Mouse (Mus musculus) testis, postnatal 14 days (tissue): ENCODE results near the gene Shc4.
A peak's percentile ranks its signal among the peaks of the same experiment; 100 is the strongest.

Source experiments
- DNase-seq: peaks from one replicate; pipeline ENCODE4 v3.0.0; 2021; ENCODE audit warnings: low spot score

Shc4 gene

GRCm38 (mm10) chr2:125684559-125685440 is 39.1 kb downstream of the Shc4 start:
- DNase-seq, result peak; percentile 67

DNA sequence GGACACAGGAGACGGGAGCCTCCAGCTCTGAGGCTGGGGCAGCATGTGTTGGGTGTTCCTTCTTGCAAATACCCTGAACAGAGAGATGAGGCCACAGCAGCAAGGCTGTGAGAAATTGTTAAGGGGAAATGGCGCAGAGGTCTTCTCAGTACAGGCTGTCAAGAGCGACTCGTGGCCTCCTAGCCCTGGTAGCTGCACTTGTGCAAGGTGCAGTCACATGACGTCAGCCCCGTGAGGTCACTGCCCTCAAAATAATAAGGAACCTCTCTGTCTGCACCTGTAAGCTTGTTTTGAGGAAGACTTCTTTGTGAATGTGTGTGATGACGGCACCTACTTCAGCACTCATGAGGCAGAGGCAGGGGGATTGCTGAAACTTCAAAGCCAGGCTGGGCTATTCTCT is 40.1 kb downstream of the Shc4 start:
- DNase-seq, result no peak

DNA sequence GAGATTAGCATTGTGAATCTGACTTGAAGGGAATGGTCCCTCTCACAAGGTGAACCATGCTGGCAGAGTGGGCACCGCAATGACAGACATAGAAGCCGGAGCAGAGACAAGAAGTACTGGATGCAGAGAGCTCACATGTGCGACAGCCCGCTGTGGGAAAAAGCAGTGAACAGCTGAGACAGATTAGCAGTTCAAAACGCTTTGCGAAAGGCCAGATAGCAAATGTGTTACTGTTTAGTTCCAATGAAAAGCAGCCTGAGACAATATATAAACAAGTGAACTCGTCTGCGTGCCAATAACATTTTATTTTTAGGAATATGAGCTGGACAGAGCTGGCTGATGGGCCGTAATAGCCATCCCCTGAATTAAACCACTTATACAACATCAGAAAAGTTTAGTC is 42.1 kb downstream of the Shc4 start:
- no peak for DNase-seq

- peak; percentile 89 for DNase-seq
These were observed 50.9 kb downstream of the Shc4 start, which contains the start of gene Eid1 for GRCm38 (mm10) chr2:125672957-125673631. TSS of gene Eid1 (plus strand) at chr2:125673095.

DNA sequence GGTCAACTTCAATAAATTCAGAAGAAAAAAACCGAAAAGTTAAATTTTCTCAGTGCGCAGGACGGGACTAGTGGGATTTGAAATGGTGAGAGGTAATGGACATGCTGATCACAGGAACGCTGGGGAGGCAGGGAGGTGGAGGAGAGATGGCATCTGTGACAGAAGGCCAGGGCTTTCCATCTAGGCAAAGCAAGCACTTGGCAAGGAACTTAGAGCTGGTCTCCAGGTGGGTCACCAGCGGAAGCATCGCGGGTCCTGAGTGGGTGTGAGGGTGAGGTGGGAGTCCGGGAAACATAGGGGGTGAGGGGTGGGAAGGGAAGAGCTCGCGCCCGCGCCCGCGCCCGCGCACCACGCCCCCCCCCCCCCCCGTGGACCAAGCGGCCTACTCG is 51.4 kb downstream of the Shc4 start:
- no peak for DNase-seq

DNA sequence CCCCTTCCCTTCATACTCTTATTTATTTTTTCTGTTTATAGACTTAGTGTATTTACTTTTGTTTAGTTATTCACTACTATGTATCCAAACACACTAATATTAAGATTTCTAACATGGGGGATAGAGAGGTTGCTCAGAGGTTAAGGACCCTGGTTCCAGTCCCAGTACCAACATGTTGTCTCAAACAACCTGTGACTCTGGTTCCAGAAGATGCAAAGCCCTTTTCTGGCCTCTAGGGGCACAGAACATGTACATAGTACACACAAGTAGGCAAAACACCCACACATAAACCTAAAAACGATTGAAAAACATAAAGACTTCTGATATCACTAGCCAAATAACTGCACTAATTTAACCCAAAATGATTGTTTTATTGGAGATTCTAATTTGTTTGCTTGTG is 53.1 kb downstream of the Shc4 start:
- DNase-seq, result no peak

- DNase-seq, result no peak
These were observed 56.2 kb downstream of the Shc4 start for GRCm38 (mm10) chr2:125667721-125668120.

DNA sequence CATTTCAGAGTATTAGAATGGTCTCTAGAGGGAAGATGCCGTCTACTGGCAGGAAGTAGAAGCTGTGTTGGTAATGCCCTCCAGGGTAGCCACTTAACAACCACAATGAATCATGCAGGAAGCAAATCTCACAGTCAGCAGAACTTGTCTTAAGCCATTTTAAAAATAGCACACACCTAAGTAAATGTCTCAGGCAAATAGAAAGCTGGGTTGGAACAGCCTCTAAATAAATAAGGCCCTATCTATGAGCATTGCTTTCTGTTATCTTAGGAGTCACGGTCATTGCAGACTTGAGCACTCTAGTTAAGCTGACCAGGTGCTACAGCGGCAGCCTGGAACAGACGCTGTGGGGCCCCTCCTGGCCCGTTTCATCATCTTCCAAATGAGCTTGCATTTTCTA is 56.8 kb downstream of the Shc4 start:
- DNase-seq, result no peak

DNA sequence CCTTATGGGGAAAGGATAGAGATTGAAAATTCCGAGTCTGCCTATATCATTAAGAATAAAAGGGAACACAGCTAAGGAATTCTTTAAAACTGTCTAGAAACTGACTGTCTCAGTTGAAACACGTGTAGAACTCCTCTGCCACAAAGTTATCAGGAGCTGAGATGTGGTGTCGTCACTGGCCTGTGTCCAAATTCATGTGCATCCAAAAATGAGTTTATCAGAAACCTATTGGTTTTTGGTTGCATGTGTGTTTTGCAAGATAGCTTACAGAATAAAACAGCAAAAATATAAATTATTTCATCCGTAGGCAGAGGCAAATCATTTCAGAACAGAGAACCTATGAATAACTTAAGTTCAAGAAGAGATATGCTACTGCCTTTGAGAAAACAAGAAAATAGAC is 57.3 kb downstream of the Shc4 start:
- DNase-seq, result no peak

DNA sequence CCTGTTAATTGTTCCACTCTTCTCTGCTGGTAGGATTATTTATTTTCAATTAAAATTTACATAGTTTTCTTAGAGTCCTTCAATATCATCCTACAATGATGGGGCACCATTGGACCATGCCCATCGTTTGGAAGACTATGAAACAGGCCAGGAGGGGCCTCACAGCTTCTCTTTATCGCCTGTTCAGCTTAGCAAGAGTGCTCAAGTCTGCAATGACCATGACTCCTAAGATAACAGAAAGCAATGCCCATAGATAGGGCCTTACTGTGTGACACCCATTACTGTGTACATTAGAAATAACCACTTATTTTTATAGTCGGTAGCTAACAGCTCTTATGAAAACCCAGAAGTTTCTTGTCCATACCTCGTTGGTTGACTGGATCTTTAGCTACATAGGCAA is 58.0 kb downstream of the Shc4 start:
- DNase-seq, result no peak

DNA sequence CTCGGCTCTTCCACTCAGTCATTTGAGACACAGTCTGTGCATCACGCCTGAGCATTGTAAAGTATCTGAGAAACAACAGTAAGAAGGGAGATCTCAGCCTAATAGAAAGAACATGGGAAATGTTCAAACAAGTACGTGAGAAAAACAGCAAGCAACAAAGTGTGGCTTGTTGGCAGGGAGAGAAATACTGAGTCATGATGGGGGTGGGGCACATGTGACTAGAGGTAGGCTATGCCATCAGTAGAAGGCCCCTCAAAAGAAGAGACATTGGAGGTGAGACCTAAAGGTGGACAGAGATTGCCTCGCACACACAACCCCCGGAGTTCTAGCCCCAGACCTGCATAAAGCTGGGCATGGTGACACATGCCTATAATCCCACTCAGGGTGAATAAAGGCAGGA is 58.7 kb downstream of the Shc4 start:
- no peak for DNase-seq

DNA sequence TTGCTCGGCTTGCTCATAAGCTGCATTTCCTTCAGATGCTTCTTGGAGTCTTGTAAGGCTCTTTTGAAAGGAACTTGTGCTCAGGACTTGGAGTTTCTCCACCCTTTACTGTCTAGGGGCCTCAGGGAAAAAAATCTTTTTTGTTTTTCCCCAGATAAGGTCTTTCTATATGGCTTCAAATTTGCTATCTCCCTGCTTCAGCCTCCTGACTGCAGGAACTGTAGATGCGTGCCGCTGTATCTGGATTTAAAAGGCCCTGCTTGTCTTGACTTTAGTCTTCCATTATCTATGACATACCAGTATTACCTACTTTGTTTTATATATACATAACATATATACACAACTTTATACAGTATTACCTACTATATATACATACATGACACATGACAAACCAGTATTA is 61.4 kb downstream of the Shc4 start:
- no peak for DNase-seq

- DNase-seq, result no peak
These were observed 62.8 kb downstream of the Shc4 start for GRCm38 (mm10) chr2:125661156-125661555.

DNA sequence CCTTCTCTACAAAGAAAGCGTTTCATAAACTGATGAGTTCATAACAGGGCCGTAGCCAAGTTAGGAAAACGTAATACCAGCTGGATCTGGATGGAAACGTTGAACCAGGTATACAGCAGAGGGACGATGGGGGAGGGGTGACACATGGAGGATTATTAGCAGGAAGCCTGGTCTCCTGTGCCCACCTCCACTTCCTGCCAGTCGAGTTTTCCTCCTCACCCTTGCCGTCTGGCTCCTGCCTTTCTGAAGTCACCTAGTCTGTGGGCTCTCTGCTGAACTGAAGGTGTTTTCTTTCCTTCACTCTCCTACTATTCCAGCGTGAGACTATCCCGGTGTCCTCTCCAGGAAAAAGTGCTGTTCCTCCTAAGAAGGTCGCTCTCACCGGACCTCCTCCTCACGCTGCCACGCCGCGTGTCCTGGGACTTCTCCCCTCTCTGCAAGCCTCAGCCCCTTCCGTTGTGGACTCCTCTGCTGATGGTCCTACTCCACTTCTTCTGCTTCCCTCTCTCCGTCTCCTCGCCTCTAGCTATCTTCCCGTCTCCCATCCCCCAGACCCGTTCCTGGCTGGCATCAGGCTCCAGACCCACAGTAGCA is 63.3 kb downstream of the Shc4 start:
- DNase-seq, result no peak

DNA sequence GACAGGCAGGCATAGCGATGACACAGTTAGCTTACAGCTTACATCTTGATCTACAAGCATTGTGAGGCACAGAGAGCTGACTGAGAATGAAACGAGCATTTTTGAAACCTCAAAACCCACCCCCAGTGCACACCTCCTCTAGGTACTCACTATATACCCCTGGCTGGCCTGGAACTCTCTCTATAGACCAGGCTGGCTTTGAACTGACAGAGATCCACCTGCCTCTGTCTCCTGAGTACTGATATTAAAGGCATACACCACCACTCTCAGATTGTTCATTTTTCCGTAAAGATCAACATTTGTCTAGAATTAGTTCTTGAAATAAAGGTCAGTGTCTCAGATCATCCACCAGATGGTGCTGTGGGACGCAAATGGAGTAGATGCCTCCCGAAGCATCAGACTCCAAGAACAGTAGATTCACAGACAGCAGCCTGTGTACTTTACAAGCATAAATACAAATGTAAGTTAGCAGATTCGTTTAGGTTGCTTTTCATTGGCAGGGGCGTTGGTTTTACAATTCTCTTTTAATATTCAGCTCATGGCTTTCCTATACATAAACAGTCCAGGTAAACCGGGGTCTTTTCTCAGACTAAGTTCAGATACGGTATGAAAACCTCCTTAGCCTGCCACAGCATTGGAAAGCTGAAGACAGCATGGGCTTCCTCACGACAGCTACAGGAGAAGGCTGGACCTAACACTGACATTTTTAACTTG is 64.0 kb downstream of the Shc4 start:
- peak; percentile 54 for DNase-seq

- DNase-seq, result no peak
These were observed 68.6 kb downstream of the Shc4 start for GRCm38 (mm10) chr2:125655391-125655790.

GRCm38 (mm10) chr2:125653286-125653685 is 70.7 kb downstream of the Shc4 start:
- no peak for DNase-seq

GRCm38 (mm10) chr2:125651563-125651962 is 72.4 kb downstream of the Shc4 start:
- DNase-seq, result no peak

DNA sequence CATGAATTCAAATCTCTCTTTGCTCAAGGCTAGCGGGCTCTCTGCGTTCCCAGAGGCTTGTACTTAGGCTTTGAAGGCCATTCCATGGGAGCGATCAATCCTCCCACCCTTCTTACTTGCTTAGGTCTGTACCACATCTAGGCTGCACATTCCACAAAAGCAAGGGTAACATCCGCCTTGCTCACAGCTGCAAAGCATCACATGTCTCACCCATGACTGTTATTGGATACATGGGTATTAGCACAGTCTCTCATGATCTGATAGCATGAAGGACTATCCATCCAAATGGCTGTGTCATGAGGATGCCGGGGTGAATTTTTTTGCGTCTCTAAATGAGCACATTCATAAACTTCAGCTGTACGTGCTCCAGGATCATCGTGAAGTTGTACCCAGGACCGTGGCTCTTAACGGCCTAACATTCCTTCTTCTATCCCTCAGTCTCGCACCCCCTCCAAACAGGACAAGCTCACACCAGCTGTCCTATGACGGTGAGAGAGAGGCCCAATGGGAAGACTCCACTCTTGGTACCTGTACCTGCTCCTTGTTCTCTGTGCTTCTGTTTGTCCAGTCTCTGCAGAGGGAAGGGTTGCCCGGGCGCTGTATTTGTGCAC is 73.1 kb downstream of the Shc4 start:
- no peak for DNase-seq

DNA sequence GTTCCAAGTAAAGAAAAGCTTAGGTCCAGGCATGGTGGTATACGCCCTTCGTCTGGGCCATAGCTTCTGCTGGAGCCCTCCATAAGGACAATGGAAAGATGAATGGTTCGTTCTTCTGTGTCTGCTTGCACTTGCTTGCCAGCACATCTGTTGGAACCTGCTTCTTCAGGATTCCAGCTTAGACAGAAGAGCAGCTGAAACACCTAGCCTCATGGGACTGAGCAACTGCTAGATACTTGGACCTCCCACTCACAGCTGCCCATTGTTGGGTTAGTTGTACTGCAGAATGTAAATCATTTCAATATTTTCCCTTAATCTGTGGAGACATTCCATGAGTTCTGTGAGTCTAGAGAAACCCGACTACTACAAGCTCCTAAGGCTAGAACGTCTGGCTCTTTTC is 73.9 kb downstream of the Shc4 start:
- DNase-seq, result no peak

DNA sequence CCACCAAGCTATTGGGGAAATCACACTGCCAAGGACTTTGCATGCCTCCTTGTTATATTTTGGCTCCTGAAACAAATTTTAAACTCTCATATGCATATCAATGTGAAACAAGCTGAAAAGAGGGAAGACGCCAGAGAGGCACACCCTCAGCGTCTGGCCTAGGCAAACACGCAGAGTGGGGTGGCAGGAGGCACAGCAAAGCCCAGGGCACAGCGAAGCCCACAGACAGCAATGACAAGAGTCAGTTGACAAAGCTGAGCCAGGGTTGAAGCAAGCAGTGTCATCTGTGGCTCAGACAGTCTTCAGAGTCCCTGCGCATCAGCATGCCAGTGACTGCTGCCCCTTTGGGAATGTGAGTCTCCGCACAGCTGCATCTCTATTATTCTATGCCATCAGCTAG is 79.0 kb downstream of the Shc4 start:
- DNase-seq, result no peak

GRCm38 (mm10) chr2:125637331-125637730 is 86.6 kb downstream of the Shc4 start:
- DNase-seq, result no peak
